ENCODE assay signal across 9 mouse cellular contexts in the genomic region with DNA sequence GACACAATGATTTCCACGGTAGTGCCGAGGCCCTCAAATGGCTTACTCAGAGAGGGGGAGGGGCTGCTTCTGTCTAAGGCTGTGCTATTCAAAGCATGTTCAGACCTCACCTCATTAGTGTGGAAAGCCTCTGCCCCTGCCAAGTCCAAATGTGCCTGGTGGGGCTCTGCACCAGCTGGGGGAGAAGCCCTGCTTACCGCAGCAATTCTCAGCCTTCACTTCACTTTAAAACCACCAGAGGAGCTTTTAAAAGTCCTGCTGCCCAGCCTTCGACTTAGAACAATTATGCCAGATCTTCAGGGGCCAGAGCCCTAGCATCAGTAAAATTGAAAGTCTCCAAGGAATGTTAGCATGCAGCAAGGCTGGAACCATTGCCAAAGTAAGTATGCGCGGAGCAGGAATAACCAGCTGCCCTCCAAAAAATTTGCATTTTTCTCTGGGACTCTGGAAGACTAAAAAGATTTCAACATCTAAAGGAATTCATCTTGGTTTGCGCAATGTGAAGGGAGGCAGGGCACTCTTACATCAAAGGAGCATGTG. TPM values are rescaled to one million over a fixed set of nuclear protein-coding genes. Genes with fewer than 3 reads are reported as not detected.
DNase-seq lines count a peak whose midpoint lies in the region; ATAC-seq and TF ChIP-seq lines count a peak whose summit lies in the region.
"Had no signal": no experiment of that assay in that cellular context is flagged by ENCODE, and none has a peak within 500 bp of the region (broad histone marks: within the 10 kb centered on the region; RNA-seq: fewer than 3 reads in every experiment).

No protein-coding gene starts in this region.

- no peak for ATAC-seq in liver, postnatal 0 days
- no peak for ATAC-seq in liver, embryonic 11.5 days (replicated peaks; ENCODE audit: low FRiP score)
- peak; percentile 81 for ATAC-seq in embryonic facial prominence, embryonic 12.5 days (ENCODE audit: insufficient number of reproducible peaks, insufficient read depth, low FRiP score, low TSS enrichment)
- peak; percentile 76 for ATAC-seq in heart, embryonic 12.5 days (ENCODE audit: insufficient number of reproducible peaks, low FRiP score)
- no peak for ATAC-seq in kidney, embryonic 15.5 days (replicated peaks; ENCODE audit: low FRiP score)
- no peak for ATAC-seq in erythroblast, adult 5-6 weeks (replicated peaks; ENCODE audit: low FRiP score, poor library complexity, severe bottlenecking)

- intact Hi-C loops in left cerebral cortex, adult 2 months (cut with DNase I), result loop anchor here (5.0 kb wide), 1 partner anchor 54 kb away; a partner anchor contains a TSS

- 65% methylated on average over 7 of the region's 7 CpGs for WGBS in liver, postnatal 0 days (ENCODE audit: insufficient replicate concordance)
- WGBS in liver, embryonic 11.5 days, result 57% methylated on average over 7 of the region's 7 CpGs
- WGBS in embryonic facial prominence, embryonic 12.5 days, result 29% methylated on average over 7 of the region's 7 CpGs
- WGBS in heart, embryonic 12.5 days, result 40% methylated on average over 7 of the region's 7 CpGs
- WGBS in kidney, embryonic 15.5 days, result 32% methylated on average over 7 of the region's 7 CpGs

- no peak overlapping the region for H3K4me2 ChIP-seq in liver, postnatal 0 days (ENCODE audit: low read depth, low read length)
- no peak overlapping the region for H3K4me2 ChIP-seq in liver, embryonic 11.5 days
- H3K4me2 ChIP-seq in embryonic facial prominence, embryonic 12.5 days (replicated peaks), result no peak overlapping the region; the same call in 1 of the 2 replicates
- H3K4me2 ChIP-seq in heart, embryonic 12.5 days, result peak overlapping the region; percentile 34; the same call in 1 of the 2 replicates
- no peak overlapping the region for H3K4me2 ChIP-seq in kidney, embryonic 15.5 days
- H3K4me2 ChIP-seq: liver, embryonic 15.5 days had no signal

- 0 out of 2 replicates have a peak, but pooled peaks have one; percentile 9 for TF ChIP-seq CTCF in liver, postnatal 0 days (IDR thresholded peaks at IDR 0.05; ENCODE audit: low read depth)
- TF ChIP-seq CTCF in left cerebral cortex, adult 2 months (IDR thresholded peaks at IDR 0.05), result no peak; the same call in none of the 2 replicates

- H3K9me3 ChIP-seq in liver, postnatal 0 days (ENCODE audit: low read length), result no peaks in the 10 kb centered on the region
- H3K9me3 ChIP-seq in liver, embryonic 11.5 days (ENCODE audit: control insufficient read depth, low read length), result no peaks in the 10 kb centered on the region
- no peaks in the 10 kb centered on the region for H3K9me3 ChIP-seq in embryonic facial prominence, embryonic 12.5 days
- H3K9me3 ChIP-seq in heart, embryonic 12.5 days (replicated peaks), result no peaks in the 10 kb centered on the region
- H3K9me3 ChIP-seq in kidney, embryonic 15.5 days (replicated peaks), result no peaks in the 10 kb centered on the region
- H3K9me3 ChIP-seq: liver, embryonic 15.5 days had no signal

- H3K27me3 ChIP-seq in liver, postnatal 0 days (ENCODE audit: insufficient read depth, low read length), result no peaks in the 10 kb centered on the region
- H3K27me3 ChIP-seq in liver, embryonic 11.5 days (replicated peaks; ENCODE audit: control insufficient read depth, insufficient read depth, low read length), result no peaks in the 10 kb centered on the region
- H3K27me3 ChIP-seq in embryonic facial prominence, embryonic 12.5 days, result no peaks in the 10 kb centered on the region
- no peaks in the 10 kb centered on the region for H3K27me3 ChIP-seq in heart, embryonic 12.5 days (replicated peaks)
- H3K27me3 ChIP-seq in kidney, embryonic 15.5 days, result no peaks in the 10 kb centered on the region
- H3K27me3 ChIP-seq: liver, embryonic 15.5 days had no signal

- no peaks in the 10 kb centered on the region for H3K4me1 ChIP-seq in liver, postnatal 0 days (ENCODE audit: insufficient read depth)
- H3K4me1 ChIP-seq in liver, embryonic 11.5 days (replicated peaks; ENCODE audit: control insufficient read depth, insufficient read depth, low read length), result no peaks in the 10 kb centered on the region
- H3K4me1 ChIP-seq in embryonic facial prominence, embryonic 12.5 days, result peaks cover 9% of the 10 kb centered on the region; the same call in 1 of the 2 replicates
- H3K4me1 ChIP-seq in heart, embryonic 12.5 days (replicated peaks), result peaks cover 26% of the 10 kb centered on the region
- H3K4me1 ChIP-seq in kidney, embryonic 15.5 days, result peaks cover 15% of the 10 kb centered on the region; the same call in 1 of the 2 replicates

- no peak for TF ChIP-seq EP300 in liver, postnatal 0 days (IDR thresholded peaks at IDR 0.05; ENCODE audit: low read depth)

- H3K36me3 ChIP-seq in liver, postnatal 0 days (replicated peaks; ENCODE audit: insufficient read depth, low read length), result no peaks in the 10 kb centered on the region
- no peaks in the 10 kb centered on the region for H3K36me3 ChIP-seq in liver, embryonic 11.5 days (ENCODE audit: control insufficient read depth, insufficient read depth, low read length)
- H3K36me3 ChIP-seq in embryonic facial prominence, embryonic 12.5 days, result no peaks in the 10 kb centered on the region
- H3K36me3 ChIP-seq in heart, embryonic 12.5 days, result no peaks in the 10 kb centered on the region
- H3K36me3 ChIP-seq in kidney, embryonic 15.5 days, result no peaks in the 10 kb centered on the region
- H3K36me3 ChIP-seq: liver, embryonic 15.5 days had no signal

- H3K9ac ChIP-seq in liver, postnatal 0 days (replicated peaks), result no peak overlapping the region
- no peak overlapping the region for H3K9ac ChIP-seq in liver, embryonic 11.5 days (ENCODE audit: low read depth, low read length)
- no peak overlapping the region for H3K9ac ChIP-seq in embryonic facial prominence, embryonic 12.5 days
- 0 out of 2 replicates have a peak overlapping the region, but pooled peaks have one; percentile 8 for H3K9ac ChIP-seq in heart, embryonic 12.5 days
- H3K9ac ChIP-seq in kidney, embryonic 15.5 days, result no peak overlapping the region
- H3K9ac ChIP-seq: liver, embryonic 15.5 days had no signal

- H3K4me3 ChIP-seq in liver, postnatal 0 days (ENCODE audit: low read depth, low read length), result no peak overlapping the region
- H3K4me3 ChIP-seq in liver, embryonic 11.5 days (ENCODE audit: low read depth, low read length), result no peak overlapping the region
- no peak overlapping the region for H3K4me3 ChIP-seq in embryonic facial prominence, embryonic 12.5 days
- H3K4me3 ChIP-seq in heart, embryonic 12.5 days, result no peak overlapping the region
- H3K4me3 ChIP-seq in kidney, embryonic 15.5 days (replicated peaks), result no peak overlapping the region
- H3K4me3 ChIP-seq in left cerebral cortex, adult 2 months, result no peak overlapping the region
- H3K4me3 ChIP-seq: liver, embryonic 15.5 days had no signal

- DNase-seq in liver, postnatal 0 days, result no peak
- DNase-seq in liver, embryonic 11.5 days (ENCODE audit: low spot score), result no peak
- DNase-seq in mesoderm, embryonic 11.5 days (ENCODE audit: low read depth, low spot score), result peak; percentile 37
- no peak for DNase-seq in left cerebral cortex, adult 2 months (ENCODE audit: extremely low spot score in 1 of 2, low spot score in 2 of 2)

- 0 out of 2 replicates have a peak overlapping the region, but pooled peaks have one; percentile 11 for H3K27ac ChIP-seq in liver, postnatal 0 days (ENCODE audit: low read depth)
- no peak overlapping the region for H3K27ac ChIP-seq in liver, embryonic 11.5 days (ENCODE audit: low read depth, low read length)
- peak overlapping the region; percentile 51 for H3K27ac ChIP-seq in embryonic facial prominence, embryonic 12.5 days
- 0 out of 2 replicates have a peak overlapping the region, but pooled peaks have one; percentile 35 for H3K27ac ChIP-seq in heart, embryonic 12.5 days (ENCODE audit: poor library complexity, severe bottlenecking)
- peak overlapping the region; percentile 58; the same call in 1 of the 2 replicates for H3K27ac ChIP-seq in kidney, embryonic 15.5 days
- no peak overlapping the region for H3K27ac ChIP-seq in left cerebral cortex, adult 2 months
- H3K27ac ChIP-seq: liver, embryonic 15.5 days had no signal

RNA-seq across cellular contexts. Expression of a gene that starts 18.0 kb away (rescaled TPM):
- polyA plus RNA-seq in liver, postnatal 0 days (2015; fragmentation: Nextera tagmentation; extraction: Ambion mirVana), result 18.1 and 19.3 TPM in 2 replicates
- polyA plus RNA-seq in liver, embryonic 11.5 days (2014; fragmentation: Nextera tagmentation; extraction: Ambion mirVana), result 35.1 and 35.6 TPM in 2 replicates
- 29.3 and 31.2 TPM in 2 replicates for polyA plus RNA-seq in embryonic facial prominence, embryonic 12.5 days (2016; fragmentation: Nextera tagmentation; extraction: Ambion mirVana)
- polyA plus RNA-seq in heart, embryonic 12.5 days (2016; fragmentation: Nextera tagmentation; extraction: Ambion mirVana), result 27.3 and 27.8 TPM in 2 replicates
- 34.9 and 35.6 TPM in 2 replicates for polyA plus RNA-seq in kidney, embryonic 15.5 days (2015; fragmentation: Nextera tagmentation; extraction: Ambion mirVana)
- total RNA-seq in erythroblast, adult 5-6 weeks (2015; ENCODE audit: low replicate concordance), result 15.8 and 25.7 TPM in 2 replicates
- 16.0 and 21.0 TPM in 2 replicates for total RNA-seq in erythroblast, adult 5-6 weeks (2017; ENCODE audit: low replicate concordance)
- total RNA-seq in left cerebral cortex, adult 2 months (2021), result 10 to 100 TPM; 17.8 to 23.1 TPM

RNA-seq across cellular contexts. Expression of a gene that starts 31.5 kb away (rescaled TPM):
- polyA plus RNA-seq in liver, postnatal 0 days (2015; fragmentation: Nextera tagmentation; extraction: Ambion mirVana), result 0.06 and 0.09 TPM in 2 replicates
- 0.18 TPM in 1 of 2 replicates, not detected in the other for polyA plus RNA-seq in liver, embryonic 11.5 days (2014; fragmentation: Nextera tagmentation; extraction: Ambion mirVana)
- 0.14 and 0.17 TPM in 2 replicates for polyA plus RNA-seq in embryonic facial prominence, embryonic 12.5 days (2016; fragmentation: Nextera tagmentation; extraction: Ambion mirVana)
- polyA plus RNA-seq in heart, embryonic 12.5 days (2016; fragmentation: Nextera tagmentation; extraction: Ambion mirVana), result 0.04 TPM in 1 of 2 replicates, not detected in the other
- polyA plus RNA-seq in kidney, embryonic 15.5 days (2015; fragmentation: Nextera tagmentation; extraction: Ambion mirVana), result 0.10 TPM in 1 of 2 replicates, not detected in the other
- not detected in 2 replicates for total RNA-seq in erythroblast, adult 5-6 weeks (2015; ENCODE audit: low replicate concordance)
- total RNA-seq in erythroblast, adult 5-6 weeks (2017; ENCODE audit: low replicate concordance), result 0.14 and 1.4 TPM in 2 replicates
- under 1 TPM in 1 of 2 experiments, not detected in 1; 0.26 TPM for total RNA-seq in left cerebral cortex, adult 2 months (2021)

RNA-seq across cellular contexts. Expression of a gene that starts 53.2 kb away (rescaled TPM):
- 21.5 and 23.9 TPM in 2 replicates for polyA plus RNA-seq in liver, postnatal 0 days (2015; fragmentation: Nextera tagmentation; extraction: Ambion mirVana)
- polyA plus RNA-seq in liver, embryonic 11.5 days (2014; fragmentation: Nextera tagmentation; extraction: Ambion mirVana), result 61.0 and 69.3 TPM in 2 replicates
- 82.3 and 91.7 TPM in 2 replicates for polyA plus RNA-seq in embryonic facial prominence, embryonic 12.5 days (2016; fragmentation: Nextera tagmentation; extraction: Ambion mirVana)
- polyA plus RNA-seq in heart, embryonic 12.5 days (2016; fragmentation: Nextera tagmentation; extraction: Ambion mirVana), result 64.7 and 72.6 TPM in 2 replicates
- polyA plus RNA-seq in kidney, embryonic 15.5 days (2015; fragmentation: Nextera tagmentation; extraction: Ambion mirVana), result 71.7 and 74.7 TPM in 2 replicates
- 51.4 and 52.3 TPM in 2 replicates for total RNA-seq in erythroblast, adult 5-6 weeks (2015; ENCODE audit: low replicate concordance)
- 128 and 134 TPM in 2 replicates for total RNA-seq in erythroblast, adult 5-6 weeks (2017; ENCODE audit: low replicate concordance)
- total RNA-seq in left cerebral cortex, adult 2 months (2021), result 10 to 100 TPM; 43.9 to 53.2 TPM

Comparison
In these comparisons a context has a peak if more than half of its experiments do, and no peak if none do; other contexts are left out.
1. H3K27ac ChIP-seq: peak in liver, postnatal 0 days (single experiment), embryonic facial prominence, embryonic 12.5 days (single experiment), heart, embryonic 12.5 days (single experiment) and kidney, embryonic 15.5 days (single experiment); none in liver, embryonic 11.5 days (single experiment) and left cerebral cortex, adult 2 months (single experiment).
2. ATAC-seq: peak in embryonic facial prominence, embryonic 12.5 days (single experiment) and heart, embryonic 12.5 days (single experiment); none in liver, postnatal 0 days (single experiment), liver, embryonic 11.5 days (single experiment), kidney, embryonic 15.5 days (single experiment) and erythroblast, adult 5-6 weeks (single experiment).